Mouse (Mus musculus): ENCODE measurements around the gene Zfp28. TPM values are rescaled to one million over a fixed set of nuclear protein-coding genes. Genes with fewer than 3 reads are reported as not detected.

The Zfp28 gene
- total RNA-seq, 4 experiments from 2014 or later = 7.0 to 11.6 (median 9.3) TPM

DNA sequence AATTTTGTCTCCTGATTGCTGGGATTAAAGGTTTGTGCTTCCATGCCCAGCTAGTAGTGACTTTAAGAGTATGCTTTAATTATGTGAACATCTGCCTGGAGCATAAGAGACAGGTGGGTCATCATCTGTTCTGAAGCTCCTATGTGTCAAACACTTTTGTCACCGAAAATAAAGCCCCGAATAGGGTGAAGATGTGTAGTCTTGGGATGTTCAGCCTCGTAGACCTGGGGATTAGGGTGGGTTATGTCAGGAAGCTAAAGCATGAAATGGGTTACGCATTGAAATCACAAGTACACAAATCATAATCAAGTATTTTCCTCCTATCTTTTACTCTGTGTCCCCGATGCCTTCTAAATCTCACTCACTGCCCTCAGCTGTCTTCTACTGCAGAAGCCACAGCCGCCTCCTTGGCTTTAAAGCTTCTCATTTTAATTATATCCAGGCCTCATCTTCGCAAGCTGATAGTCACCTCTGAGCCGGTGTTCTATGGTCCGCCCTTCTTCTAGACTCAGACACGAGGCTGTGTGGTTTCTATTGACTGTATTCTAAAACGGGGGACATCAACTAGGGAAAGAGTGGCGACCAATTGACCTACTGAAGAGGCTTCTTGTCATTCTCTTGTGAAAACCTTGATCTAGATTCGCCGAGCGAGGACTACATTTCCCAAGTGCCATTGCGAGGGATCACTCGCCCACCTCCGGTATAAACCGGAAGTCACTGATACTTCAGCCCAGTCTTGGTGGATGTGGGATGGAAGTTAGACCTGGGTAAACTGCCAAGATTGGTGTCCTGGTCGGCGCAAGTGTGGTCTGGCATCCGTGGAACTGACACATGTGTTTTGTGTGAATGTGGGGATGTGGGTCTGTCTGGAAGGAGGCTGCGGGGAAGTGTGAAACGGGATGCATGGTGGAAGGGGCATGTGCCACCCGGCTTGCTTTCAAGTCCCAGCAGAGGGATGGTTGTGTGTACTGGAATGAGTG lies 15.2 kb downstream of the Zfp28 start, which contains the start of gene Smim17:
Gene Smim17, plus strand, starts transcription at position 720 of the 980 bp plus-strand sequence.
- peak; percentile 60 to 63 for DNase-seq (ENCODE audit: low spot score in 2 of 2)

DNA sequence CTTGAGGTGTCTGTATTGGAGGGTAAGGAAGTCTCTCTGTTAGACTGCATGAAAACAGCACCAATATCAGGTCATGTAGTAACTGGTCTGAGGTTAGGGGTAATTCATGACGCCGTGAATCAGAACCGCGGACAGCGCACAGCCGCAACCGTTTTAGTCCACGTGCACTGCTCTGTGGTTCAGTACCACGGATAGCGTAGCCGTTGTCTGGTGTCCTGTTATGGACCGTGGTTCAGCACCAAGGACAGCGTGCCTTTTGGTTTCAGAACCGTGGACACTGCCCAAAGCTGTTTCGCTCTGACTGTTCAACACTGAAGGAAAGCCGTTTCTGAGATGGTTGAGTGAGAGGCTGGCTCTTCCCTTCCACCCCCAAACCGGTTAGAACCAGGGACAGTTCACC lies 26.9 kb downstream of the Zfp28 start, which contains the start of gene Gm20715:
Gene Gm20715, plus strand, starts transcription at position 235 of the 400 bp plus-strand sequence.
- DNase-seq (ENCODE audit: low spot score in 2 of 2) = peak; percentile 43

- DNase-seq (ENCODE audit: low spot score in 2 of 2) = no peak
Measured at GRCm38 (mm10) chr7:6414626-6415441, 31.7 kb downstream of the Zfp28 start.

GRCm38 (mm10) chr7:6415442-6415787 lies 32.3 kb downstream of the Zfp28 start:
- DNase-seq (ENCODE audit: low spot score in 2 of 2) = no peak

- peak in 1 of 2 experiments; percentile 66 for DNase-seq (ENCODE audit: low spot score in 2 of 2)
Measured at GRCm38 (mm10) chr7:6419894-6420293, 36.8 kb downstream of the Zfp28 start.

DNA sequence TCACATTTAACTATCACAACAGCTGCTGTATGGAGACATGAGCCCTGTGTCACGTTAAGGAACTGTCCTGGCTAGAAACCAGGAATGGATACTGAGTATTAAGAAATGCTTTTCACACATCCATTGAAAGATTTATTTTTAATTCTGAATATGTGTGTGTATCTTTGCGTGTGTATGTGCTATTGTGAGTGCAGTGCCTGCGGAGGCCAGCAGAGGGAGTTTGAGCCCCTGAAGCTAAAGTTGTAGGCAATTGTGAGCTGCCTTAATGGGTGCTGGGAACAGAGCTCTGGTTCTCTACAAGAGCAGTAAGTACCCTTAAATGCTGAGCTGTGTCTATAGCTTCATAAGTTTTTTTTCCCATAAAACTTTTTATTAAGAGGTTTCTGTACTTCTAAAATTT lies 46.3 kb downstream of the Zfp28 start:
- no peak for DNase-seq (ENCODE audit: low spot score in 2 of 2)

DNA sequence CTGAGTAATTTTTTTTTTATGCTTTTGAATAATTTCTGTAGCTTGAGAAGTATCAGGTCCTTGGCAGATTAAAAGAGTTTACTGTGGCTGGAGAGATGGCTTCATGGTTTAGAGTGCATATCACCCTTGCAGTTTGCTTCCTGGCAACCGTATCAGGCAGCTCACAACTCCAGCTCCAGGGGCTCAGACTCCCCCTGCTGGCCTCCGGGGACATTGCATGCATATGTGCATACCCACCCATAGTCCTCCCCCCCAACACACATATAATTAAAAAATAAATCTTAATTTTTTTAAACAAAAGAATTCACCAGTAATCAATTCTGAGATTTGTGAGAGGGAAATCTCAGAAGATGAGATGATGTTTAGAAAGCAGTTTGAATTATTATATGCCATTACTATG lies 47.2 kb downstream of the Zfp28 start:
- DNase-seq (ENCODE audit: low spot score in 2 of 2) = no peak

DNA sequence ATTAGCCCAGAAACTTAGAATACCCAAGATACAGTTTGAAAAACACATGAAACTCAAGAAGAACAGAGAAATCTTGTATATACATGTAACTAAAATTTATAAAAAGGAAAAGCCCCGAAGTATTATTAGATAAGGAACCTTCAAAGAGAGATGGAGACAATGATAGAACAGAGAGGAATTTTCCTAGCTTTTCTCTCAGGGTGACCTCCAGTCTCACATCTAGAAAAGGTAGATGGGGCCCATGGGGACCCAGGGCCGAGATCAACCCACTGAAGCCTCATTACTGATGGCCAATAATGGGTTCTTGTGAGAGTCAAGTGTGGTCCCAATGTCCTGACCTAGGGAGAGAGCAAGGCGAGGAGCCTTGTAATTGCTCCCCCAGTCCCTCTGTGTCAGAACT lies 55.3 kb downstream of the Zfp28 start, which contains the start of gene Olfr1344:
Gene Olfr1344, plus strand, starts transcription at position 301 of the 400 bp plus-strand sequence.
- no peak for DNase-seq (ENCODE audit: low spot score in 2 of 2)

DNA sequence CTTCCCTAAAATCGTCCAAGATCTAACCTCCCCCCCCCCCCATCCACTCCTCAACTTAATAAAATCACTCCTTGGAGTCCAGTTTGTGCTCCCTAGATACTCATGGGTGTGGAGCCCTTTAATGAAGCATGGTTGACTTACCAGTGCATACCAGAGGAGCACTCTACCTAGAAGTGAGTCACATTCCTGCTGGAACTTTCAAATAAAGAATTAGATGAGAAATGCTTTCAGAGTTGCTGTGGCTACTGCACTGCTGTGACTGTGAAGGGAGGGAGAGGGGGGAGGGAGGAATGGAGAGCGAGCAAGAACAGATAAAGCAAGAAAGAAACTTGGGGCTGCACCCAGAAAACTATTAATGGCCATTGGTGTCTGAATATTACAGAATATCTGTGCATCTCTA lies 58.1 kb downstream of the Zfp28 start:
- no peak for DNase-seq (ENCODE audit: low spot score in 2 of 2)

Other genes starting within 250 kb of the Zfp28 start
- 10 to 100 TPM; 29.2 to 35.3 (median 32.1) TPM for gene Zfp787, start 227.3 kb upstream of the Zfp28 start, total RNA-seq (2022)
- gene Zfp444, start 211.1 kb upstream of the Zfp28 start, total RNA-seq (2022) = 10 to 100 TPM; 43.8 to 54.2 (median 49.5) TPM
- gene Galp, start 186.2 kb upstream of the Zfp28 start, total RNA-seq (2022) = not detected
- not detected for gene Zscan5b, start 161.0 kb upstream of the Zfp28 start, total RNA-seq (2022)
- gene Epp13, start 130.6 kb upstream of the Zfp28 start, total RNA-seq (2022) = not detected
- gene Zfp667, start 96.7 kb upstream of the Zfp28 start, total RNA-seq (2022) = 10 to 100 TPM; 10.8 to 16.0 (median 12.8) TPM
- gene Zfp583, start 52.0 kb upstream of the Zfp28 start, total RNA-seq (2022) = 10 to 100 TPM in 1 of 4 experiments, 1 to 10 TPM in 3; 9.3 to 10.0 (median 9.6) TPM
- 1 to 10 TPM; 5.0 to 6.8 (median 5.9) TPM for gene Gm3854, start 39.5 kb upstream of the Zfp28 start, total RNA-seq (2022)
- gene Zfp78, start 20.0 kb upstream of the Zfp28 start, total RNA-seq (2022) = 1 to 10 TPM; 3.6 to 9.3 (median 6.7) TPM
- gene Smim17, start 15.4 kb downstream of the Zfp28 start, total RNA-seq (2022) = 10 to 100 TPM; 16.9 to 20.0 (median 18.4) TPM
- under 1 TPM; 0.20 to 0.46 (median 0.31) TPM for gene Gm20715, start 27.0 kb downstream of the Zfp28 start, total RNA-seq (2022)
- gene Olfr1344, start 55.4 kb downstream of the Zfp28 start, total RNA-seq (2022) = 1 to 10 TPM; 1.2 to 3.7 (median 2.0) TPM
- under 1 TPM in 2 of 4 experiments, not detected in 2; 0.09 to 0.15 TPM for gene Olfr1336, start 72.9 kb downstream of the Zfp28 start, total RNA-seq (2022)
- not detected for gene Olfr1346, start 83.8 kb downstream of the Zfp28 start, total RNA-seq (2022)
- not detected for gene Olfr5, start 103.6 kb downstream of the Zfp28 start, total RNA-seq (2022)
- gene Olfr1347, start 116.5 kb downstream of the Zfp28 start, total RNA-seq (2022) = not detected
- gene Olfr1348, start 125.5 kb downstream of the Zfp28 start, total RNA-seq (2022) = not detected
- gene Olfr1349, start 139.7 kb downstream of the Zfp28 start, total RNA-seq (2022) = not detected
- not detected for gene Olfr1350, start 181.5 kb downstream of the Zfp28 start, total RNA-seq (2022)